10 mouse cellular contexts compared by ENCODE assay signal in the genomic region with DNA sequence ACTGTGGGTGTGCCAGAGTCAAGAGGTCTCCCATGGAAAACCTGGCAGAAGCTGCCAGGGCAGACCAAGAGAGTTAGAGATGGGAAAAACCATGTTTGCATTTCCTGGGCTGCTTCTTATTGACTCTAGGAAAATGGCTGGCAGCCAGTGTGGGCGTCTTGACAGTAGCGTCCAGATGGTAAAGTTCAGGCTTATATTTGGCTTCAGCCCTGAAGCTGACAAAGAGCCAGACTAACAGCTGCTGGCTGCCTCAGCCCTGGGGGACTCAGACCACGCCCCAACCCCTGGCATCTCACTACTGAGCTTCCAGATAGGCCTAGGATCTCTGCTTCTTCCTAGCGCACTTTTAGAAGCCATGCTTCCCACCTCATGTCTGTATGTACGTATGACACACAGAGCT.
DNase-seq lines count a peak whose midpoint lies in the region; ATAC-seq lines count a peak whose summit lies in the region.
"Had no signal": no experiment of that assay in that cellular context is flagged by ENCODE, and none has a peak within 500 bp of the region (broad histone marks: within the 10 kb centered on the region; RNA-seq: fewer than 3 reads in every experiment).

No protein-coding gene starts in this region.

- H3K27ac ChIP-seq in midbrain, embryonic 13.5 days: no peak overlapping the region
- no peak overlapping the region; the same call in 1 of the 2 replicates for H3K27ac ChIP-seq in midbrain, embryonic 10.5 days (replicated peaks)
- H3K27ac ChIP-seq: heart, adult 2 months had no signal

- no peaks in the 10 kb centered on the region for H3K27me3 ChIP-seq in midbrain, embryonic 13.5 days
- peaks cover 37% of the 10 kb centered on the region for H3K27me3 ChIP-seq in midbrain, embryonic 10.5 days (ENCODE audit: low read depth, poor library complexity, severe bottlenecking)

- peaks cover 39% of the 10 kb centered on the region for H3K4me1 ChIP-seq in midbrain, embryonic 13.5 days (replicated peaks)
- H3K4me1 ChIP-seq in midbrain, embryonic 10.5 days: peaks cover 54% of the 10 kb centered on the region

- ATAC-seq in midbrain, embryonic 13.5 days: peak; percentile 40; the same call in 1 of the 2 replicates

- no peak overlapping the region for H3K9ac ChIP-seq in midbrain, embryonic 13.5 days (replicated peaks)

- WGBS in midbrain, embryonic 13.5 days: 71% methylated on average over 5 of the region's 5 CpGs
- 97% methylated on average over 5 of the region's 5 CpGs for whole genome bisulfite sequencing in midbrain, embryonic 10.5 days

- H3K4me2 ChIP-seq in midbrain, embryonic 13.5 days (replicated peaks): no peak overlapping the region

- no peaks in the 10 kb centered on the region for H3K36me3 ChIP-seq in midbrain, embryonic 13.5 days
- no peaks in the 10 kb centered on the region for H3K36me3 ChIP-seq in midbrain, embryonic 10.5 days

- no peak overlapping the region for H3K4me3 ChIP-seq in midbrain, embryonic 13.5 days (replicated peaks)
- no peak overlapping the region for H3K4me3 ChIP-seq in midbrain, embryonic 10.5 days
- H3K4me3 ChIP-seq: heart, adult 2 months; myocyte had no signal

- intact Hi-C loops in heart, postnatal 10 days (cut with DNase I): loop anchor here (5.0 kb wide), 1 partner anchor 98 kb away; no protein-coding TSS in a partner anchor
- intact Hi-C loops in left cerebral cortex, postnatal 10 days (cut with DNase I): no loop called here

- no peaks in the 10 kb centered on the region for H3K9me3 ChIP-seq in midbrain, embryonic 13.5 days
- H3K9me3 ChIP-seq in midbrain, embryonic 10.5 days (replicated peaks): no peaks in the 10 kb centered on the region

- DNase-seq in cerebellum, adult 9-11 months: peak; percentile 58
- no peak for DNase-seq in cerebellum, adult 11-12 months
- no peak for DNase-seq in midbrain, embryonic 10.5 days (ENCODE audit: low spot score)
- DNase-seq in heart, postnatal 10 days: peak; percentile 75 to 81
- DNase-seq in left cerebral cortex, postnatal 10 days (ENCODE audit: extremely low spot score in 1 of 2, low spot score in 2 of 2): peak; percentile 59 to 78
- DNase-seq in ovary, postnatal 36 days (ENCODE audit: low spot score): peak; percentile 9
- no peak for DNase-seq in thymus, postnatal 0 days (ENCODE audit: low spot score)

Comparison
In these comparisons a context has a peak if more than half of its experiments do, and no peak if none do; other contexts are left out.
1. DNase-seq: peak in cerebellum, adult 9-11 months (single experiment), heart, postnatal 10 days (2 of 2), left cerebral cortex, postnatal 10 days (2 of 2) and ovary, postnatal 36 days (single experiment); none in cerebellum, adult 11-12 months (single experiment), midbrain, embryonic 10.5 days (single experiment) and thymus, postnatal 0 days (single experiment).